Mouse (Mus musculus) CD8-positive naive resting alpha-beta T cell, adult 57 days (primary cell): ENCODE results near the gene Slc22a13. TPM values are rescaled to one million over a fixed set of nuclear protein-coding genes. Genes with fewer than 3 reads are reported as not detected.

Experiments
- total RNA-seq: library from RNA; stranded (reverse); gene quantifications from one replicate; pipeline ENCODE4 v1.2.4, GENCODE M21; 2023

Gene Slc22a13
- total RNA-seq: not detected

DNA sequence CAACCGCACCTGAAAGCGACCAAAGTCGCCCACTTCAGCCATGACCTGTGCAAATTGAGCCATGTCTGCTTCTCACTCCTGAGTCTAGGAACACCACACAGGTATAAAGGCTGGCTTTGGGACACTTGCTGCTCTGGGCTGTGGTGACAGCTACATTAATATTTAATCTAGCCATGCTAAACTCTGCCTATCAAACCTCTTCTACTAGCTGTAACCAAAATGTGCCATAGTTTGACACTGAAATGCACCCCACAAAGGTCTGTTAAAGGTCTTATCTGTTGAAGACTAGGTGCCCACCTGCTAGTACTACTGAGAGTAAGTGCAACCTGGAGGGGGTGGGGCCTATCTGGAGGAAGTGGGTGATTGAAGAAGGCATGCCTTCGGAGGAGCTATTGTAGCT, at the start of gene Slc22a13:
Slc22a13 (minus strand) TSS at position 101 of the 400 bp plus-strand sequence.

GRCm38 (mm10) chr9:119158861-119159260, 50.0 kb downstream of the Slc22a13 start, which contains the start of gene Gm47289:
Gm47289 (plus strand) TSS chr9:119159161.

DNA sequence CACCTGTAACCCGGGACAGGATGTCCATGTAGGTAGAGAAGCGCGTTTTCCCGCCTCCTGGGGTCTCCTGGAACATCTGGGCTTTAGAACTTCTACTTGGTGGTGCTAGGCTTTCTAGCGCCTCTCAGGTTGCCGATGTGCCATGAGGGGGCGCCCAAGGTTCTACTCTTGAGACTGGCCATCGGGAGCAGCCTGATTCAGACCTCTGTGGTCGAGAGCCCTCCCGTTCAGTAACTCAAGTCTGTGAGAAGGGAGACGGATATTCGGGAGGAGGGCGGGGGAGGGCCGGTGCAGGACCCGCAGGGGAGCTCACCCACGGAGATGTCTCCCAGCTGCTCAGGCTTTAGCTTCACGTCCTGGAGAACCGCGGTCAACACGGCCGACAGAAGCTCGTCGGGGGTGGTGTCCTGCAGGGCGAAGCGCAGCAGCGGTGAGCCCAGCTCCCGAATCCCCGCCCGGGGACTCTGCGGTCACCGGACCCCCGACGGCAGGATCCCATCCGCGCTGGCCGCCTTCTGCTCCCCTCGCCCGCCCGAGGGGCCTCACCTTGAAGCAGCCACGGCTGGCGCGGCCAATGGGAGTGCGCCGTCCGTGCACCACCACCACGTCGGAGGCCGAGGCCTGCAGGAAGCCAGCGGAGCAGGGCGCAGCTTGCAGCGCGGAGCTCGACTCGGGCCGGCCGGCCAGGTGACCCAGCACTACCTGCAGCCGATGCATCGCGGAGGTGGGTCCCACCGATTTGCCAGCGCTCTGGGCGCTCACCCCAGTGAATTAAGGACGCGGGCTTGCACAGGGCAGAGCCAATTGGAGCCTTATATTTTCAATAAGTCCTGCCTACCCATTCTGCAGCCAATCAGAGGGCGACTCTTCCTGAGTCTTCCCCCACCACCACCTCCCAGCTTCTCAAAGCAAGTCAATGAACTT, 52.4 kb downstream of the Slc22a13 start, which contains the start of gene Acaa1b:
Acaa1b (minus strand) TSS at position 816 of the 924 bp plus-strand sequence.

Other genes starting within 250 kb of the Slc22a13 start
- gene Vill, start 156.3 kb downstream of the Slc22a13 start, total RNA-seq: 1.3 TPM
- gene Plcd1, start 115.6 kb downstream of the Slc22a13 start, total RNA-seq: not detected
- gene Dlec1, start 106.6 kb downstream of the Slc22a13 start, total RNA-seq: not detected
- 1.7 TPM for gene Acaa1b, start 52.0 kb downstream of the Slc22a13 start, total RNA-seq
- not detected for gene Gm47289, start 49.9 kb downstream of the Slc22a13 start, total RNA-seq
- 36.0 TPM for gene Oxsr1, start 113.3 kb upstream of the Slc22a13 start, total RNA-seq
- gene Acaa1a, start 130.6 kb upstream of the Slc22a13 start, total RNA-seq: 58.3 TPM
- gene Myd88, start 132.3 kb upstream of the Slc22a13 start, total RNA-seq: 41.0 TPM
- gene Xylb, start 148.3 kb upstream of the Slc22a13 start, total RNA-seq: 1.5 TPM
- gene Slc22a14, start 156.5 kb upstream of the Slc22a13 start, total RNA-seq: not detected
- gene Acvr2b, start 193.0 kb upstream of the Slc22a13 start, total RNA-seq: 3.1 TPM
- 7.1 TPM for gene Exog, start 235.8 kb upstream of the Slc22a13 start, total RNA-seq